Mouse (Mus musculus): ENCODE measurements around the gene Helt. TPM values are rescaled to one million over a fixed set of nuclear protein-coding genes. Genes with fewer than 3 reads are reported as not detected.
"Not testable (repeated sequence)": the region's sequence is repeated elsewhere in the genome, so short reads cannot be mapped to it uniquely, and the experiment has no call there.

Gene Helt
- total RNA-seq, 2 experiments from 2014 or later: 1.6 to 1.8 TPM

DNA sequence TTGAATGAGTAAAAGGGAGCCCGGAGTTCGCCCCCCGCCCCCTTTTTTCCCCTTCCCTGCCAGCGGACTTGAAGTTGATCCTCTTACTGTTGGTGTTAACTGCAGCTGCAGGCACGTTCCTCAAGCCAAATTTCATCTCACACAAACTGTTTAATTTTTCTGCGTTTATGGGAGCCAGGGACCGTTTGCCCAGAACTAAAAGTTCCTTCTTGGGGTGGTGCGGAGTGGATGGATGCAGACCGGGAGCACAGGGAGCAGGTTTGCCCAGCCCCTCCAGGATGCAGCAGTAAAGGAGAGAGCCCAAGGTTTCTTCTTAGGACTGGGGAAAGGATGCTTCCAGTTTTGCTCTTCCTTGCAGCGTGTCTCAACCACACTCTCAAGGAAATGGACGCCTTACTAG is 2.1 kb upstream of the Helt start:
- DNase-seq: no peak

DNA sequence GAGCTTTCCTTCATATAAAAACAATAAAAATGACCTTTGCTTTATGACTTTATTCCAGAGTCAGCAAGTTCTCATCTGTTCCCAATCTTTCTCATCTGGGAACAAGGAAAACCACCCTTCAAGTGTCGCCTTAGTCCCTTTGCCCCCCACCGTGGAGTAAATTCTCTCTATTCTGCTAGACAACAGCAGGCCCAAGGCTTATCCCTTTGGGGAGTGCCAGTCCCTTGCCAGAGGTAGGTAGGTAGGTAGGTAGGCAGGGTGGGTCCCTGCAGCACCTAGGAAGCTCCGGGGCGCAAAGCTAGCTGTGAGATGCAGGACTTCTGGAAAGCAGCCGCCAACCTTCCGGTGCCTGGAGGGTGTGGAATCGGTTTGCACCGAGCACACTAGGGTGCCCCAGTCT is 1.5 kb upstream of the Helt start:
- DNase-seq: no peak

GRCm38 (mm10) chr8:46295101-46295534 is 647 bp upstream of the Helt start:
- no peak for DNase-seq

GRCm38 (mm10) chr8:46293741-46294151 is 725 bp downstream of the Helt start:
- no peak for DNase-seq

- no peak for DNase-seq
Measured at GRCm38 (mm10) chr8:46293201-46293600, 1.3 kb downstream of the Helt start.

DNA sequence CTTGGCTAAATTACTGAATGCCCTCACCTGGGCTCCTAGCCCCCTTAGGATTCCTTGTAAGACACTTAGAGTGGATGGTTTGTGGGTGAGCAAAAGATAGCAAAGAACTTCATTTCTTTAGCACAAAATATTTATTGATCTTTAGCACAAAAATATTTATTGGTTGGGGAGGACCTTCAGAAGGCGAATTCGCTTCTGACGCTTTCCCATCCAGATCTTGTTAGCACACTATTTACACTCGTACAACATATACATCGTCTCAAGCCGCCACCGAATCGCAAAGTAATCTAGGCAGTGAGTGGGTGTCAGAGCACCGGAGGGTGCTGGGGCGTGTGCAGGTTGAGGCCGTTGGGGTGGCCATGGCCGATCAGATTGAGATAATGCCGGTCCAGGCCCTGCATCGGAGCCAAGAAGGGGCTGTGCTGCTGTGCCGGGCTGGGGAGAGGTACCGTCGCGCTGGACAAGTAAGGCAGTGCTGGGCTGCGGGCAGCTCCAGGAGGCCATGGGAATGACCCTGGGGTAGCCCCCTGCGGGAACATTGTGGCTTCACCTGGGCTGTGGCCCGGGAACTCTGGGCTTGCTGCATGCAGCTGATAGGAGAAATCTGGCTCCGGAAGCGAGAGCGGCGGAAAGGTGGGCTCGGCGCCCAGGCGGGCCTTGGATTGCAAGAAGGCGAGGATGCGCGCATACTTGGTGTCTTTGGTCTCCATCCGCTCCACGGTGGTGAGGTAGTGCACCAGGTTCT is 2.4 kb downstream of the Helt start:
- DNase-seq: no peak

- no peak for DNase-seq
Measured at GRCm38 (mm10) chr8:46289274-46289673, 5.2 kb downstream of the Helt start.

- DNase-seq: no peak
Measured at GRCm38 (mm10) chr8:46288021-46288420, 6.5 kb downstream of the Helt start.

DNA sequence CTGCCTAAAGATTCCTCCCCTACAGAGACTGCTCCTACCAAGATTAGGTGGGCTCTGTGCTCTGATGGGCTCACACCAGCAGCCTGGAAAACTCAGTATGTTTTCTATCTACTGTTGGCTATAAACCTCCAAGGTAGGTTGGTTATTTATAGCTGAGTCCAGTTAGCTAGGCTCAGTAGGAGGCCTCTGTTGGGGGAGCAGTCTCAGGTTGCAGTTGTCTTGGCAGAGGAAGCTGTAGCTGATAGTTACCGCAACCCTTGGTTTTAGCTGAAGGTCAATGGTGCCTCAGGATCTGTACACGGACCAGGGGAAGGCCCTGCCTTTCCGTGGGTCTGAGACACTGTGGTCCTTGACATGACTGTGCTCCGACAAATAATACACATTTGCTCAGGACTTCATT is 8.5 kb downstream of the Helt start:
- peak; percentile 46 for DNase-seq

GRCm38 (mm10) chr8:46281536-46281935 is 12.9 kb downstream of the Helt start:
- peak; percentile 24 for DNase-seq

- no peak for DNase-seq
Measured at GRCm38 (mm10) chr8:46276939-46277338, 17.5 kb downstream of the Helt start.

DNA sequence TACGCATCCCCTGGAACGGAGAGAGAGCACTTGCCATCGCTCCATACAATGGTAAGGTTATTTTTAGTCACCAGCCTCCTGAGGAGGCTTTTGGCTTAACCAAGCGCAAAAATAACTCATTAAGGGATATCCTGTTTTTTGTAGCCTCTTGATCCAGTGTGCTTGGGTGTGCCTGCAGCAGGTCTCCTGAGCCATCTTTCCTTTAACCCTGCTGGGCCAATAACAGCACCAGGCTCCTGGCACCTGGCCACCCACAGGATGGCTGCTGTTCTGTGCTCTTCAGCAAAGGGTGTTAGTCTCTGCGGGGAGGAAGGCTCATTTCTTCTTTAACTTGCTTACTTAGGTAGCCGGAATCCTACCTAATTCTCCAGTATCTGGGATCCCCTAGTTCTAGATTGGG is 23.7 kb downstream of the Helt start:
- no peak for DNase-seq

DNA sequence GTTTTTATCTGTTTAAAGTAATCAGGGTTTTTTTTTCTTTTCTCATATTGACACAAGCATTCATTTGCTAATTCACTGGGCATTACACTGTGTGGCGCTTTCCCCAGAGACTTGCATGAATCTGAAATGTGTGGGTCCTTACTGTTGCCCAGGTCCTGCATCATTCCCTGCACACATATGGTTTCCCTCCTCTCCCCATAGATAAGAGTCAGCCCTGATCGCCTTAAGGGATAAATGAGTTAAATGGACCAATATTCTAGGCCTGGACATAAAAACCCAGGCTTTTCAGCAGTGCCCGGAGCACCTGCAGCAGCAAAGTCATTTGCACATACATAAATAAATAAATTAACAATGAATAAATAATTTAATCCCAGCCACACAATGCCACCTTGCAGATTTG is 24.3 kb downstream of the Helt start:
- DNase-seq: no peak

- no peak for DNase-seq
Measured at GRCm38 (mm10) chr8:46266801-46267200, 27.7 kb downstream of the Helt start.

DNA sequence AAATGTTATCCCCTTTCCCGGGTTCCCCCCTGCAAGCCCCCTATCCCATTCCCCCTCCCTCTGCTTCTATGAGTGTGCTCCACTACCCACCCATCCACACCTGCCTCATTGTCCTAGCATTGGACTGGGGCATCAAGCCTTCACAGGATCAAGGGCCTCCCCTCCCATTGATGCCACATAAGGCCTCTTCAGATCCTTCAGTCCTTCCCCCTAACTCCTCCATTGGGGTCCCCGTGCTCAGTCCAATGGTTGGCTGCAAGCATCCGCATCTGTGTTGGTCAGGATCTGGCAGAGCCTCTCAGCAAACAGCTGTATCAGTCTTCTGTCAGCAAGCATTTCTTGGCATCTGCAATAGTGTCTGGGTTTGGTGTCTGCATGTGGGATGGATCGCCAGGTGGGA is 30.3 kb downstream of the Helt start:
- DNase-seq: not testable (repeated sequence)

DNA sequence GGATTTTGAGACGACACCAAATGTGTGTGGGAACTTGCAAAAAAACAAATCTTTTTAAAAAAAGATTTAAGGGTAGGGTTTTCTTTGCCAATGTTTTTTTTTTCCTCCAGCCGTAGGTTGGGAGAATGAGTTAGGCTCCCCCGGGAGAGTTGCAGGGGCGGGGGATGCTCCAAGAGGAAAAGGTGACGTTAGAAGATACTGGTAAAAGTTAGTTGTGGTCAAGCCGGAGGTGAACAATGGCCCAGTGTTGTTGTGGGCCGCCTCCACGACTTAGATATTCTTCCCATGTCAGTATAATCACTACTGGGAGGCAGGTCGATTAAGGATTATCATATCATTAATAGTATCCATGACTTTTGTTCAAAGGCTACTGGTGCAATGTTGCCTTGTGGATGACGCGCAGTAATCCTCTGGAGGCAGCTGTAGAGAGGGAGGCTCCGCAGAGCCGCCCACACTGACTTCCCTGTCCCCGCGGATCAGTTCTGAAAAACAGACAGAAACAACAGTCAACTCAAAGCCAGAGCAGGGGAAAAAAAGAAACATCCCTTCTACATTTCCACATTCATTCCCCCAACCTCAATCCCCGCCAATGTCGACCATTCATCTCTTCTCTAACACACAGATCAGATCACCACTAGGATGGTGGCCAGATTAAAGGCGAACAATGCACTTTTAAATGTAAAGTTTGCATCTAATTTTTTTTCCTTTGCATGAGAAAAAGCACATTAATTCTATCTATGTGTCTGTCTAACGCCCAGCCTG is 36.4 kb downstream of the Helt start:
- DNase-seq: no peak

DNA sequence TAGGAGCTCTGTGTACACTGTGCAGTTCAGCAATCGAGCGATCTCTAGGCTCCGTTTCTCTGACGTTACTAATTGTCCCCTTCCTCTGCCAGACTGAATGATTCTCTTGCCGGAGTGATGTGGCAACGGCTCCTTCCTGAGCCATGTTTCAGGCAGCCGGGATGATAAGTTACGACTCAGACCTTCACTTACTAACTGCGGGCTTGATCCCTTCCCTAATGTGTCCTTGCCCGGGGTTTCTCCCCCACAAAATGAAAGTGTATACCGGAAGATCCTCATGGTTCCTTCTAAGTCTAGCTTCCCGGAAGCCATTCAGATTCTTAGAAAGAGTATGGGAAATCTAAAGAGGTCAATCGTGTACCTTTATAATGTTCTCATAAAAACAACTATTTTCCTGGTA is 42.0 kb downstream of the Helt start:
- DNase-seq: no peak

GRCm38 (mm10) chr8:46251561-46251960 is 42.9 kb downstream of the Helt start:
- DNase-seq: no peak

DNA sequence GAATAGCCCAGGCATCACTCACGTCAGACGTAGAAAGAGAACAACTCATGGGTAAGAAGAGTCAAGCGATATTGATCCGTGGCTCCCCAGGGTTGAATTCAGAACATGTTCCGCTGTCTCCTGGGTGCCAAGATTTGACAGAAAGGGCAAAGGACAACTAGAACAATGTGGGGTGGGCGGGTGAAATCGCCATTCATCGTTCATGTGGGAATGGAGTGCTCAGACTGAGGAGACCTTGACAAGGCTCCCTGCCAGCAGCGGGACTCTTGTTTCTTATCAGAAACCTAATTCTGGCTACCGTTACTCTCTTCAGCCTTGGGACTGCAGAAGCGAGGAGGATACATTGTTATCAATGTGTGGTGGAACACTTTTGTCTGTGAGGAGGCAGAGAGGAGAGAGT is 48.1 kb downstream of the Helt start:
- no peak for DNase-seq

DNA sequence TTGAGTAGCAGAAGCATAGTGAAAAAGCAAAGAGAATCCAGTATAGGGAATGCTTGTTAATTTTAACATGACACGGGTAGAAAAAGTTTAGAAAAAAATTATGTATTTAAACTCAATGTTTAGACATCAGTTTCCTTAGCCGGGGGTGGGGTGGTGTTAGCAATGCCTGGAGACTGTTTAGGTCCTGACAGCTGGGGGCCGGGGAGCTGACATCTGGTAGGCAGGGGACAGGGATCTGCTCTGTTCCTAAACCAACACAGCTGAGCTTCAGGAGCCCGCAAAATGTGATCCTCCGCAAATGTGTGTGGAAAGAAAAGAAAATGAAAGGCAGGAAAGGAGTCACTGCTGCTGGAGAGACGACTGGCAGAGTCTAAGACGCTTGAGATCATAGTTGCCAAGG is 51.5 kb downstream of the Helt start:
- DNase-seq: no peak

Data from gastrocnemius, postnatal 25 days (tissue).